24 mouse cellular contexts compared by ENCODE assay signal in the genomic region with DNA sequence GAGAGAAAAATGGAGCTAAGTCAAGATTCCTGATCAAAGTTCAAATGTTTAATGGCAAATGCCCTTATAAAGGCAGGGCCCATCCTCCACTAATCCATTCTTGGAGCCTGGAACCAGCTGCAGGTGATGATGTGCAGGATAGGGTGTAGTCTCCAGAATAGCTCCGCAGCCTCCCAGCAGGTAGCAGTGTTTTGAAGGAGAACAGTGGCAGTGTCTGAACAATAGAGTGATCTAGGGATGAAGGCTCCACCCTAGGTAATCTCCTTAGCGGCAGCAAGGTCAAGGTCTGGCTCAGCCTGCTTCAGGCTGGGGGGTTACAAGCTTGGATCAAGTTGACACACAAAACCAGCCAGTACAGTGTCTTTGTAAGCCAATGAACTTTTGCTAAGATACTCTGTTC.
DNase-seq lines count a peak whose midpoint lies in the region; ATAC-seq and TF ChIP-seq lines count a peak whose summit lies in the region.
"Had no signal": no experiment of that assay in that cellular context is flagged by ENCODE, and none has a peak within 500 bp of the region (broad histone marks: within the 10 kb centered on the region; RNA-seq: fewer than 3 reads in every experiment).

No protein-coding gene starts in this region.

- WGBS in intestine, embryonic 15.5 days = 45% methylated on average over 2 of the region's 2 CpGs
- 50% methylated on average over 2 of the region's 2 CpGs for WGBS in intestine, embryonic 16.5 days

- DNase-seq in ES-E14 (ENCODE audit: low read depth, low spot score) (no peak), ZHBTc4 (ENCODE audit: low read depth, low spot score) (peak; percentile 87)
- no peak for DNase-seq in ovary, postnatal 36 days (ENCODE audit: low spot score)
- DNase-seq in heart, postnatal 4 days = no peak
- DNase-seq: adrenal gland, adult 2 months; adrenal gland, postnatal 10 days; adrenal gland, postnatal 36 days; B cell, adult 2 months; cerebellum, adult 11-12 months; cerebellum, adult 2 months; cerebellum, adult 9-10 months; cerebellum, postnatal 10 days; cerebellum, postnatal 25 days had no signal

- ATAC-seq in intestine, embryonic 15.5 days = 0 out of 2 replicates have a peak, but pooled peaks have one; percentile 9
- ATAC-seq in intestine, embryonic 16.5 days = no peak
- ATAC-seq: CD4-positive, CD25-positive, alpha-beta regulatory T cell, adult 4 months; forebrain, embryonic 14.5 days; forebrain, embryonic 16.5 days had no signal

- H3K4me1 ChIP-seq in intestine, embryonic 15.5 days (replicated peaks) = no peaks in the 10 kb centered on the region
- no peaks in the 10 kb centered on the region for H3K4me1 ChIP-seq in intestine, embryonic 16.5 days (ENCODE audit: control insufficient read depth, insufficient read depth, low read length)
- no peaks in the 10 kb centered on the region; a peak in 1 of 4 replicates for H3K4me1 ChIP-seq in ES-E14 (ENCODE audit: control insufficient read depth in 2 of 2, insufficient read depth in 2 of 2, low read length in 2 of 2, poor library complexity in 1 of 2)
- H3K4me1 ChIP-seq: embryonic facial prominence, embryonic 15.5 days; forebrain, embryonic 12.5 days had no signal

- in situ Hi-C loops in ES-E14 (cut with MboI; ENCODE audit: low sequenced_read_pairs in 2 of 2, unreplicated experiment in 2 of 2) = no loop called here

- H3K27me3 ChIP-seq in intestine, embryonic 15.5 days (replicated peaks) = no peaks in the 10 kb centered on the region
- H3K27me3 ChIP-seq in intestine, embryonic 16.5 days (replicated peaks; ENCODE audit: control insufficient read depth, insufficient read depth, low read length) = no peaks in the 10 kb centered on the region
- H3K27me3 ChIP-seq: CH12.LX; embryonic facial prominence, embryonic 13.5 days; embryonic facial prominence, embryonic 15.5 days; forebrain, embryonic 12.5 days had no signal

- H3K27ac ChIP-seq in intestine, embryonic 15.5 days = no peak overlapping the region
- H3K27ac ChIP-seq in intestine, embryonic 16.5 days (ENCODE audit: low read length) = no peak overlapping the region
- peak overlapping the region; percentile 51; the same call in 1 of the 2 replicates for H3K27ac ChIP-seq in ES-E14 (ENCODE audit: insufficient read depth, low read depth, low read length, poor library complexity, severe bottlenecking)
- H3K27ac ChIP-seq: embryonic facial prominence, embryonic 13.5 days; embryonic facial prominence, embryonic 15.5 days; forebrain, embryonic 10.5 days; forebrain, embryonic 12.5 days had no signal

- no peak overlapping the region for H3K9ac ChIP-seq in intestine, embryonic 15.5 days
- no peak overlapping the region for H3K9ac ChIP-seq in intestine, embryonic 16.5 days (ENCODE audit: low read depth, low read length)
- H3K9ac ChIP-seq in ES-E14 (ENCODE audit: insufficient read depth, low read depth, low read length, poor library complexity, severe bottlenecking) = no peak overlapping the region
- H3K9ac ChIP-seq: embryonic facial prominence, embryonic 13.5 days; embryonic facial prominence, embryonic 15.5 days; forebrain, embryonic 12.5 days had no signal

- H3K4me3 ChIP-seq in intestine, embryonic 15.5 days (replicated peaks) = no peak overlapping the region
- no peak overlapping the region for H3K4me3 ChIP-seq in intestine, embryonic 16.5 days (ENCODE audit: low read length)
- H3K4me3 ChIP-seq in ES-E14 (ENCODE audit: insufficient read depth in 1 of 2, low read depth in 1 of 2, low read length in 2 of 2, poor library complexity in 1 of 2, severe bottlenecking in 1 of 2) = no peak overlapping the region
- H3K4me3 ChIP-seq: embryonic facial prominence, embryonic 13.5 days; embryonic facial prominence, embryonic 15.5 days; erythroblast, embryonic 14.5 days; forebrain, embryonic 10.5 days; forebrain, embryonic 12.5 days had no signal

- no peaks in the 10 kb centered on the region for H3K9me3 ChIP-seq in intestine, embryonic 15.5 days
- no peaks in the 10 kb centered on the region for H3K9me3 ChIP-seq in intestine, embryonic 16.5 days (ENCODE audit: control insufficient read depth, low read length)
- H3K9me3 ChIP-seq in ES-E14 (ENCODE audit: control insufficient read depth, insufficient read depth, low read depth, low read length) = peaks cover 2% of the 10 kb centered on the region; the same call in 1 of the 2 replicates
- H3K9me3 ChIP-seq: embryonic facial prominence, embryonic 13.5 days; embryonic facial prominence, embryonic 15.5 days; forebrain, embryonic 10.5 days; forebrain, embryonic 12.5 days had no signal

- H3K36me3 ChIP-seq in intestine, embryonic 15.5 days = no peaks in the 10 kb centered on the region
- no peaks in the 10 kb centered on the region for H3K36me3 ChIP-seq in intestine, embryonic 16.5 days (ENCODE audit: control insufficient read depth, insufficient read depth, low read length)
- H3K36me3 ChIP-seq in ES-E14 (ENCODE audit: control insufficient read depth, insufficient read depth, low read length, poor library complexity, severe bottlenecking) = no peaks in the 10 kb centered on the region
- H3K36me3 ChIP-seq: embryonic facial prominence, embryonic 13.5 days; embryonic facial prominence, embryonic 15.5 days; forebrain, embryonic 10.5 days; forebrain, embryonic 12.5 days had no signal

- no peak overlapping the region for H3K4me2 ChIP-seq in intestine, embryonic 15.5 days (replicated peaks)
- H3K4me2 ChIP-seq in intestine, embryonic 16.5 days (ENCODE audit: low read depth, low read length) = no peak overlapping the region
- H3K4me2 ChIP-seq: embryonic facial prominence, embryonic 13.5 days; embryonic facial prominence, embryonic 15.5 days; forebrain, embryonic 12.5 days had no signal

TF ChIP-seq in ES-E14, 5 proteins besides CTCF, POLR2A, EP300 and RAD21:
- no peak for TF ChIP-seq CHD2 (IDR thresholded peaks at IDR 0.05; ENCODE audit: low read depth, low read length)
- TF ChIP-seq HCFC1 (IDR thresholded peaks at IDR 0.05; ENCODE audit: borderline replicate concordance, insufficient read depth, low read length) = no peak
- no peak for TF ChIP-seq MAFK (IDR thresholded peaks at IDR 0.05; ENCODE audit: insufficient read depth, low read depth, low read length)
- no peak for TF ChIP-seq ZC3H11A (IDR thresholded peaks at IDR 0.05; ENCODE audit: borderline replicate concordance, low read depth, low read length)
- TF ChIP-seq ZNF384 (IDR thresholded peaks at IDR 0.05; ENCODE audit: low read depth, low read length) = no peak
